Mouse (Mus musculus) lung, embryonic 16.5 days (tissue): ENCODE measurements around the gene Gsg1l. TPM values are rescaled to one million over a fixed set of nuclear protein-coding genes. Genes with fewer than 3 reads are reported as not detected.

Experiments used
- ATAC-seq: fragments of 200-750 bp; cut with Nextera tagmentation; 2 replicates; pipeline ENCODE4 v1.8.0; 2017; ENCODE audit warnings: low read depth, mild to moderate bottlenecking, moderate library complexity
- H3K27ac ChIP-seq: fragments of 300-500 bp; sonication (generic); 2 replicates; pipeline ENCODE4 v1.5.1; 2014; ENCODE audit warnings: mild to moderate bottlenecking, control low read depth, low read length
- H3K27me3 ChIP-seq: fragments of 300-500 bp; sonication (generic); 2 replicates; pipeline ENCODE4 v1.6.1; 2014; ENCODE audit warnings: low read depth, low read length, mixed read lengths; ENCODE audit not compliant: control insufficient read depth, insufficient read depth
- H3K36me3 ChIP-seq: fragments of 300-500 bp; sonication (generic); 2 replicates; pipeline ENCODE4 v1.6.1; 2014; ENCODE audit warnings: low read length; ENCODE audit not compliant: control insufficient read depth, insufficient read depth
- H3K4me1 ChIP-seq: fragments of 300-500 bp; sonication (generic); replicated peaks from 2 replicates; pipeline ENCODE4 v1.6.1; 2014; ENCODE audit warnings: low read length, mixed read lengths; ENCODE audit not compliant: control insufficient read depth, insufficient read depth
- H3K4me2 ChIP-seq: fragments of 300-500 bp; sonication (generic); 2 replicates; pipeline ENCODE4 v1.6.1; 2014; ENCODE audit warnings: low read depth, low read length, control low read depth
- H3K4me3 ChIP-seq: fragments of 300-500 bp; sonication (generic); 2 replicates; pipeline ENCODE4 v1.5.1; 2014; ENCODE audit warnings: mild to moderate bottlenecking, low read length, control low read depth
- H3K9ac ChIP-seq: fragments of 300-500 bp; sonication (generic); 2 replicates; pipeline ENCODE4 v1.6.1; 2014; ENCODE audit warnings: low read length, control low read depth
- H3K9me3 ChIP-seq: fragments of 300-500 bp; sonication (generic); 2 replicates; pipeline ENCODE4 v1.6.1; 2016; ENCODE audit warnings: low read length; ENCODE audit not compliant: control insufficient read depth
- WGBS: fragments of 180-500 bp; shearing (Covaris S2); extraction: QIAGEN DNeasy Blood & Tissue Kit; methylation state at CpG from one replicate; pipeline ENCODE4 v1.1.7; 2014; 5-methylcytosine and 5-hydroxymethylcytosine counted together
- polyA plus RNA-seq: library from polyadenylated mRNA; unstranded; fragments of >200 nt; fragmentation: Nextera tagmentation; extraction: Ambion mirVana; gene quantifications from 2 replicates; pipeline ENCODE4 v1.2.1, GENCODE M21; 2015

Gene Gsg1l
- polyA plus RNA-seq, 1 experiment from 2014 or later = 2.6 TPM

GRCm38 (mm10) chr7:125966402-125967261, 115.6 kb downstream of the Gsg1l start:
- Histone ChIP-seq H3K27ac (no peak overlapping the region), H3K27me3 (no peaks in the 10 kb centered on the region), H3K4me1 (peaks cover 4% of the 10 kb centered on the region; the same call in 1 of the 2 replicates), H3K36me3 (no peaks in the 10 kb centered on the region), H3K4me2 (no peak overlapping the region), H3K9ac (peak overlapping the region; percentile 5; the same call in 1 of the 2 replicates), H3K4me3 (no peak overlapping the region), H3K9me3 (no peaks in the 10 kb centered on the region)
- peak; percentile 65 for ATAC-seq
- WGBS = 42% methylated on average over 16 of the region's 16 CpGs

DNA sequence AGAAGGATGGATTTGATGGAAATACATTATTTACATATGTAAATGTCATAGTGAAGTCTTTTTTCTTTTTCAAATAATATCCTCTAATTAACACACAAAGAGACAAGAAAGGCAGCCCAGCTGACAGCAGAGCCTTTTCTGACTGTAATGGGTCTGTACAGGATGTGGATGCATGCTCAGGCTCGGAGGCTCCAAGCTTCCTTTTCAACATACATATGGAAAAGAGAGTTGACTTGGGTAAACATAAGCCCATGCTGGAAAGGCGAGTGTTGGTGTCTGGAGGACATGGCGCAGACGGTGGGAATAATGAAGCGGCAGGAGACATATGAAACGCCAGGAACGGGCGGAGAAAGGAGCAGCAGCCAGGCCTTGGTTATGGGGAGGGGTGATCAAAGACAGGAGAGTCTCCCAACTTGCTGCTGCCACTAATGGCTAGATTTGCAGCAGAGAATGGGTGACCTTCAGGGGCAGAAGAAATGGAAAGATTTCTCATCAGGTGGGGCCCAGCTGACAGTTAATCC, 118.1 kb downstream of the Gsg1l start:
- Histone ChIP-seq H3K9ac (no peak overlapping the region), H3K9me3 (no peaks in the 10 kb centered on the region), H3K4me1 (peaks cover 4% of the 10 kb centered on the region; the same call in 1 of the 2 replicates), H3K36me3 (no peaks in the 10 kb centered on the region), H3K27ac (no peak overlapping the region), H3K4me3 (no peak overlapping the region), H3K27me3 (no peaks in the 10 kb centered on the region), H3K4me2 (no peak overlapping the region)
- no peak for ATAC-seq
- WGBS = 41% methylated on average over 8 of the region's 8 CpGs

DNA sequence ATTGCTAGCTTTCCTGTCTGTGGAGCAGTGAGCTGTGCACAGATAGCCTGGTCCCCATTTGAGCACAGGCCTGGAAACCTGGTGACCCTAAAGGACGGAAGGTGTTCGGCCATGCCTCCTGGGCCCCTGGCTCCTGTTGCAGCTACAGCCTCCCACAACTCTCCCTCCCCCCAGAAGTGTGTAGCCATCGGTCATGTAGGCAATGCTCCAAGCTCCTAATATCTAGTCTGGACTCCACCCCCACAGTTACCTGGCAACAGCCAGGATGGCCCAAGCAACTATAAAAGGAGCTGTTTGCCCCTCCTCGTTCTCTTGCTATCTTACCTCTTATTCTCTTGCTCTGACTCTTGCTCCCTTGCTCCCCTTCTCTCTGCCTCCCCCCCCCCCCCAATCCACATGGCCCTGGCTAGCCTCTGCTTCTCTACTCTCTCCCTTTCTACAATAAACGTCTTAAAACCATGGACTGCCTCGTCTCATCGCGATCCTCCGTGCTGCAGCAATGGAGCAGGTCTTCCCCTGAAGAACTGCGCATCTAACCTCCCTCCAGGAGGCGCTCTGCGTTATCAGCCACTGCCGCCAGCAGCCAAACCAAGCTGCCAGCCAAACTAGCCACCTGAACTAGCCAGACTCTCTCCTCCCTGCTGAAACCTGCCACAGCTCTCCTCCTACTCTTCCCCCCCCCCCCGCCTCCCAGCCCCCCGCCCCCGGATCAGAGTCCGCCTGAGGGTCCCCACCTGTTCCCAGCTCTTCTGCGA, 122.7 kb downstream of the Gsg1l start:
- no peak overlapping the region for H3K4me2 ChIP-seq

DNA sequence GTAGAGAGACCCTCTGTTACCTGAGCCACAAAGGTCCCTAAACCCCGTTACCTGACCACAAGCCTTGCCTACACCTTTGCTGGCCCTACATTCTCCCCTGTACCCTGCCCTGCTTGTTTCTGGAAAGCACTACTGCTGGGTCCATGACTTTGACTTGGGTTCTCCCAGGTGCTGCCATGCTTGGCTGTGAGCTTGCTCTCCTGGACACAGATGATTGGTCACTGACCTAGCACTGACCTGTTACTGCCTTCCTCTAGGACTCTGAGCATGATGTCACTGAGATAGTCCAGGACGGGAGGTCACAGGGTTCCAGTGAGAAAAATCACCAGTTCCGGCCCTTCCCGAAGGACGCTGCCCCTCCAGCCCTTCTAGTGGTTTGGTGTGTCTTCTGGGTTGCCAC, 123.4 kb downstream of the Gsg1l start:
- no peaks in the 10 kb centered on the region for H3K27me3 ChIP-seq

More for the DNA sequence above, 122.7 kb downstream of the Gsg1l start:
- Histone ChIP-seq H3K4me3 (no peak overlapping the region), H3K9me3 (no peaks in the 10 kb centered on the region), H3K27ac (no peak overlapping the region), H3K9ac (no peak overlapping the region), H3K27me3 (no peaks in the 10 kb centered on the region), H3K4me1 (no peaks in the 10 kb centered on the region), H3K36me3 (no peaks in the 10 kb centered on the region)
- no peak for ATAC-seq
- WGBS = 54% methylated on average over 15 of the region's 18 CpGs

DNA sequence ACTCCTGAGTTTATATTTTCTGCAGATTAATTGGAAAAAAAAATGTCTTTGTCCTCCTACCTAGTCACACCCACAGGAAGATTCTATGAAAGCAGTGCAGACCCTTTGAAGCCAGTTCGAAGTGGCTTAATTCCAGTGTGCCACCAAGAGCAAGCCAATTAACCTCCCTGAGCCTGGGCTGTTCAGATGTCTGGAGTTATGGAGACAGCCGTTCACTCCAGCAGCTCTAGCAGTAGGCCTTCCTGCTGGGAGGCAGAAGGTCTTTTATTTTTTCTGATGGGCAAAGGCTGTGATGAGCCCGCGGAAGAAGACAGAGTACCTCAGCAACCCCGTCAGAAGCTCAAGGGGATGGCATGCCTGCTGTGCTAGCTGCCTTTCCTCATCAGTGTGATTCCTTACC, 127.2 kb downstream of the Gsg1l start:
- 72% methylated on average over 5 of the region's 5 CpGs for WGBS
- no peaks in the 10 kb centered on the region for H3K4me1 ChIP-seq

More for the DNA sequence above, 123.4 kb downstream of the Gsg1l start:
- H3K4me2 ChIP-seq = no peak overlapping the region
- H3K36me3 ChIP-seq = no peaks in the 10 kb centered on the region
- no peak for ATAC-seq
- H3K4me3 ChIP-seq = no peak overlapping the region
- no peaks in the 10 kb centered on the region for H3K9me3 ChIP-seq
- no peak overlapping the region for H3K9ac ChIP-seq
- no peaks in the 10 kb centered on the region for H3K4me1 ChIP-seq
- H3K27ac ChIP-seq = no peak overlapping the region
- 82% methylated on average over 5 of the region's 5 CpGs for WGBS

DNA sequence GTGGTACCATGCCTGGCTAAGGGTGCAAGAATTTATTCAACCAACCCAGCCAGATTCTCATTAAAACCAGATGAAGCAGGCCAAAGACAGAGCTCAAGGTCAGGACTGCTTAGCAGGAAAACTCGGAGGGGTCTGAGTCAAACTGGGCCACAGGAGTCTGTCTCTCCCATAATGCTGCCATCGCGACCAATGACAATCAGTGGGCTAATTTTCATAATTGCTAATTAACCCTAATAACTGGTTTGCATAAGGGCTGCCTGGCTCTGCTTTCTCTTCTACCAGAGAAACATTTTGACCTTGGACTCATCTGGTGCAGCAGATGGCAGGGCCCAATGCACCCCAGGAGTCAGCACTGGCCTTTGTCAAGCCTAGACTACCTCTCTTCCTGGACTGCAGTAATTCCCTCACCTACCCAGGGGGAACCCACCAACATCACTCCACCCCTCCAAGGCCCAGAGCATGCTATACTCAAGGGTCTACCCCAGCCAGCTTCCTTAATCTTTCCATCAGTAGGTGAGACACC, 127.8 kb downstream of the Gsg1l start:
- no peak for ATAC-seq
- Histone ChIP-seq H3K9me3 (no peaks in the 10 kb centered on the region), H3K4me3 (no peak overlapping the region), H3K4me1 (no peaks in the 10 kb centered on the region), H3K4me2 (no peak overlapping the region), H3K27ac (no peak overlapping the region), H3K36me3 (no peaks in the 10 kb centered on the region), H3K27me3 (no peaks in the 10 kb centered on the region), H3K9ac (no peak overlapping the region)
- 88% methylated on average over 3 of the region's 3 CpGs for WGBS

More for the DNA sequence above, 127.2 kb downstream of the Gsg1l start:
- H3K4me2 ChIP-seq = no peak overlapping the region
- no peaks in the 10 kb centered on the region for H3K27me3 ChIP-seq
- no peak overlapping the region for H3K27ac ChIP-seq
- H3K36me3 ChIP-seq = no peaks in the 10 kb centered on the region
- H3K9me3 ChIP-seq = no peaks in the 10 kb centered on the region
- no peak for ATAC-seq
- H3K9ac ChIP-seq = no peak overlapping the region
- no peak overlapping the region for H3K4me3 ChIP-seq

DNA sequence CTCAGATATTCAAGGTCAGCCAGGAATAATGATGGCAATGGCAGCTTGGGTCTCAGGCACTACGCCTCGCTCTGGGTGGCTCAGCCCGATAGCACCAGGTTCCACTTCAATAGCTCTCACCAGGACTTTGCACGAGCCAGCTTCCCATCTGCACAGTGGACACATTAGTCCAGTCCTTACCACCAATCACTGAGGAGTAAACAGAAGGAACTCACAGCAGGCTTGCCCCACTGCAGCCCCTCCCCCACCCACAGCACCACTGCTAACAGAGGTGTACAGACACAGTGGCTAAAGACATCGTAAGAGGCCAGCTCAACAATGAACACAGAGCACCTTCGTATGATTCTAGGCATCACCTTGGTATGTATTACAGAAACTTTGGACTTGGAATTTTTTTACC, 128.4 kb downstream of the Gsg1l start:
- no peaks in the 10 kb centered on the region for H3K4me1 ChIP-seq
- no peak overlapping the region for H3K27ac ChIP-seq
- H3K4me3 ChIP-seq = no peak overlapping the region
- WGBS = 62% methylated on average over 6 of the region's 6 CpGs
- no peak overlapping the region for H3K9ac ChIP-seq
- ATAC-seq = no peak
- no peaks in the 10 kb centered on the region for H3K9me3 ChIP-seq
- H3K27me3 ChIP-seq = no peaks in the 10 kb centered on the region
- H3K4me2 ChIP-seq = no peak overlapping the region
- no peaks in the 10 kb centered on the region for H3K36me3 ChIP-seq

DNA sequence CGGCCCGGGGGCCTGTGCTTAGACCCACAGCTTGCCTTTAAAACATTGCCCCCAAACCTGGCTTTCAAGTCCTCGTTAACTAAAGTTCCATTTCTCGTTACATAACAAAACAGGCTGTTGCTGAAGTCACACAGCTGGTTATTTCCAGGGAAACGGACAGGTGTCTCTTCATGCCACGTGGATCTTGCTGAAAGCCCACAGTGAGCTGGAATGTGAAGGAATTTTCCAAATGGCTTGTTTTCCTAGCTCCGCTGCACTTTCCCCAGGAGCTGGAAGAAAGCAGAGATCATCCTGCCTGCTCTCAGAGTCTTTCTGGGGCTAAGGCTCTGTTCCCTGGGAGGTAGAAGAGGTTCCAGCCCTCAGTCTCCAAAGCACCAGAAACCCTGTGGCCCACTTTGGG, 130.3 kb downstream of the Gsg1l start:
- no peak for ATAC-seq
- Histone ChIP-seq H3K36me3 (no peaks in the 10 kb centered on the region), H3K4me2 (no peak overlapping the region), H3K4me3 (no peak overlapping the region), H3K4me1 (no peaks in the 10 kb centered on the region), H3K27me3 (no peaks in the 10 kb centered on the region), H3K27ac (no peak overlapping the region), H3K9ac (no peak overlapping the region), H3K9me3 (no peaks in the 10 kb centered on the region)
- 71% methylated on average over 7 of the region's 7 CpGs for WGBS

GRCm38 (mm10) chr7:125948973-125949372, 133.2 kb downstream of the Gsg1l start:
- Histone ChIP-seq H3K4me1 (no peaks in the 10 kb centered on the region; the same call in 1 of the 2 replicates), H3K4me2 (no peak overlapping the region), H3K9me3 (no peaks in the 10 kb centered on the region), H3K9ac (no peak overlapping the region), H3K27me3 (no peaks in the 10 kb centered on the region), H3K27ac (no peak overlapping the region), H3K4me3 (no peak overlapping the region), H3K36me3 (no peaks in the 10 kb centered on the region)
- no peak for ATAC-seq
- WGBS = 73% methylated on average over 4 of the region's 4 CpGs
